Mouse (Mus musculus) gastrocnemius, adult 18-20 months (tissue): ENCODE data around the gene Atp1a3. TPM values are rescaled to one million over a fixed set of nuclear protein-coding genes. Genes with fewer than 3 reads are reported as not detected.
A peak's percentile ranks its signal among the peaks of the same experiment; 100 is the strongest.

Source experiments
- DNase-seq: peaks from one replicate; pipeline ENCODE4 v3.0.0; 2021; ENCODE audit warnings: low spot score
- microRNA-seq: library from miRNA; unstranded; fragments of <30 nt; microRNA quantifications from one replicate; pipeline ENCODE4 v1.2.0, GENCODE M21; 2021
- total RNA-seq, 2 experiments: library from RNA; stranded (reverse); gene quantifications; 2 replicates each; pipeline ENCODE4 v1.2.3; 2021

Atp1a3 gene
- total RNA-seq, 2 experiments from 2014 or later = 0.17 to 0.23 TPM

DNA sequence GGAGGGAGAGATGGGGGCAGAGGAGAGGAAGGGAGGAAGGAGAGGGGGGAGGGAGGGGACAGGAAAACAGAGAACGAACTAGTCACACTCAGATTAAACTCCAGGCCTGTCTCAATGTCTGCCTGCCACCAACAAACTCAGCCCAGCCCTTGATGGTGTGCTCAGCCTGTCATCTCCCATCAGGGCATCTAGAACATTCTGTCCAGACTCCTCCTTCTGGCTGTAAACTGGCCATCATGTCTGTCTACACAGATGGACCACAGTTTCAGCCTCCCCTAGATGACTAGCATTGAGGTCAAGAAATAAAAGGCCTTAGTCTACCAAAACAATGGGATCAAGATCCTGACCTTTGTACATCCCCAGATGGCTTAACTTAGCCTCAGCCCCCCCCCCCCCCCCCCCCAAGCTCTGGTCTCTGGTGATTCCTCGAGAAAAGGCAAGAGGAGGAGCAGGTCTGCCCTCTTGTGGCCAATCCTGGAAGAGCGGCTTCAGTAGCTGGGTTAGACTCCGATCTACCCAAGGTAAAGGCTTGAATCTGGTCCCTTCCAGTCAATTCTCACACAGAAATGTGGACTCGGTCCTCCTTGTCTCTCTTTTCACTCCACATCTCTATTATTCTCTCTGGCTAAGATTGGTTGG, 40.7 kb downstream of the Atp1a3 start:
- peak; percentile 79 for DNase-seq

DNA sequence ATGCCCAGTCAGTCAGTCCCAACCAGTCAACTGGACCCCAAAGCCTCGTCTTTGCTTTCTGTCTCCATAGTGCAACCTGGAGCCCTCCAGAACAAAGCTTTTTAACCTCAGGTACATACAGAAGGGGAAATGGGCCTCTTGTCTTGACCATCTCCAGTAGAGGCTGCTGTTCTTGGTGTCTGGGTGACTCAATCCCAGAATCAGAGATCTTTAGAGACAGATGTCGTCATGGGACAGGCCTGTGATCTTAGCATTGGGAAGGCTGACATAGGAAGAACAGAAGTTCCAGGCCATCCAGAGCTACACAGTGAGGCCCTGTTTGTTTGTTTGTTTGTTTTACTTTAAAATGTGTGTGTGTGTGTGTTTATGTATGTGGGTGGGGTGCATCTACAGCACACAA, 41.5 kb downstream of the Atp1a3 start:
- no peak for DNase-seq

DNA sequence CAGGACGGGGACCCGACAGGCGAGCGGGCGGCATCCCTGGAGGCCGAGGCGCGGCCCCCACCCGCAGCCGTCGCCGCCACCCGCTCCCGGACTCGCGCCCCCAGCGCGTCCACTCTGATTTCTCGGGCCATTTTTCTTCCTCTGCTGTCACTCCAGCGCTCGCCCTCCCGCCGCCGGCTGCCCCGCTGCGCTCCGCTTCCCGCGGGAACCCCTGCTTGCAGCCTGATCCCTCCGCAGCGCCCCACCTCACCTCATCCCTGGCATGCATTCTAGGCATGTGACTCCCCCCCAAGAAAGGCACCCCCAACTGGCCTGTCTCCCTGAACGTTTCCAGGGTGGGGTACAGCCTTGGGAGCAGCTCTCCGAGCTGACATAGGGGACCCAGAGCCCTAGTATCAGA, 50.5 kb downstream of the Atp1a3 start:
- DNase-seq = no peak

DNA sequence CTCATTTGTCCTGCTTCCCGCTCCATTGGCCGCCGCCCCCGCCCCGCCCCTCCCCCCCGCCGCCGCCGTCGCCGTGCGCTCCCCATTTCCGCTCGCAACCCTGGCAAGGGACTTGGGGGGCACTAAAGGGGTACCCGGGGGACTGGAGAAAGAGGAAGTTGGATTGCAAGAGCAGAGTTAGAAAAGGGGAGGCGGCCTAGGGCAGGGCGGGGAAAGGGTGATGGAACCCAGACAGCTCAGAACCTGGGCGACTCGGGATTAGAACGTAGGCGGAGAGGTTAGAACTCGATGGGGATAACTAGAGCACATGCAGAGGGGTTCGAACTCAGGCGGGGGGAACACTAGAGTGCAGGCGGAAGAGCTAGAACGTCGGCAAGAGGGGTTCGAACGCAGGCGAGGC, 51.3 kb downstream of the Atp1a3 start:
- DNase-seq = no peak

DNA sequence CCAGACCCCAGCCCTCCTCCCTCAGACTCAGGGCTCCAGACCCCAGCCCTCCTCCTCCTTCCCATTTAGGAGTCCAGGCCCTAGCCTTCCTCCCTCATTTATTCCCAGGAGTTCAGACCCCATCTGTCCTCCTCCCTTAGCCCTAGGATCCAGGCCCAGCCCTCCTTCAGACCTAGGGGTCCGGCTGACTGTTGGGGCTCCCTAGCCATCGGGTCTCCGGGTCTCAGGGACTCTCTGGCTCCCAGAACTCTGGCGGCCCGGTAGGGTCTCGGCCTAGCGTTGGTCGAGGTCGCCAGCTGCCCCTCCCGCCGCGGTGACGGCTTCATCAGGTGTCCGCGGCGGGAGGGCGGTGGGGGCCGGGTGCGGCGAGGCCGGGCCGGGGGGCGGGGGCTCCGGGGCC, 51.8 kb downstream of the Atp1a3 start:
- DNase-seq = no peak

DNA sequence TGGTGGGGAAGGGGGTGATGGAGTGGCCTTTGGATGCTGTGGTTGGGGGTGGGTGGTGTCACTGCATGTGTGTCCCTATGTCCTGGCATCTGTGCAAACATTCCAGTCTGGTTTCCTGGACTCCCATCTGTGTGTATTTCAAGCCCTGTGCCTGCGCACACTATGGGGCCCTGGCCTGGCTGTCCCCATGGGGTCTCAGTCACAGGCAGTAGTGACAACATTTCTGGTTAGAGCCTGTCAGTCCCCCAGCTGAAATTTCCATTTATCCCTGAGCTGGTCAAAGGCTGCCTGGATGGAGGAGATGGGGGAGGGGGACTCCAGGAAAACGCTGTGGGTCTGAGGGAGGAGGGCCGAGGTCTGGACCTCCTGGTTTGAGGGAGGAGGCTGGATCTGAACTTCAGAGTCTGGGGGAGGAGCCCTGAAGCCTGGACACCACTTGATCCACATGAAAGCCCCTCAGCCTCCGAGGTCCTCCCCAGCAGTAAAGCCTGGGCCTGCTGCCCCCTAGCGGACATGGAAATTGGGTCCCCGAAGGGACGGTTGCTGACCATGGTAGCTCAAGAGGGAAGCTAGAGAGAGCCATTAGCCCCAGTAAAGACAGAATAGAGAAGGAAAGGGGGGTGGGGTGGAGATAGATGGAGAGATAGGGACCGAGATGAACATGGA, 55.7 kb downstream of the Atp1a3 start:
- peak; percentile 63 for DNase-seq

GRCm38 (mm10) chr7:24948774-24949173, 57.0 kb downstream of the Atp1a3 start:
- DNase-seq = no peak

DNA sequence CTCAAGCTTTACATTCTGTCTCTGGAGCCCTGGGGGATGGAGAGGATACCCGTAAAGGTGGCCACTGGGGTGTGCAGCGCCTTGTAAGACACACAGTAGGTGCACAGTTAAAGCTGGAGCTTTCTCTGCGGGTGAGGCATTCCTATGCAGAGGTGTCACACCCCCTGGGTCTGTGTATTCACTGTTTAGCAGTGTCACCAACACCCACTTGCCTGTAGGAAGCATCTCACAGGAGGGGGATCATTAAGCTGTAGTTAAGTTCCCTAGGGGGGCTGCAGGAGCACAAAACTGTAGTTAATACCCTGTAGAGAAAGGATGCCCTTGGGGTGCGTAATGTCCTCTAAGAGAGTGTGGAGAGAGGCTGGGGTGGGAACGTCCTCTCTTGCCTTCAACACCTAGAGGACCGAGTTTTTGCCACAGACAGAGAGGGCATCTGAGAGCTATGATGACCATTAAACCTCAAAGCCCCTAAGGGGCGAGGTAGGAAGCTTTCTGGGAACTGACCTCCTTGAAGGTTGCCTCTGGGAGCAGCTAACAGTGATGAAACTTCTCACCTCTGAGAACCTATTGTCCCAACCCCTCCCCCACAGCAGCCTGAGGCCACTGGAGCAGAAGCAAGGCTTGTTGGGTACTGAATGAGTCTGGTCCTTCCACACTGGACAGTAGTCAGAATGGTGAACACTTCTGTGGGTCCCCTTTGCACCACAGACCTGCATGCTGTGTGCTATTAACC, 58.3 kb downstream of the Atp1a3 start:
- no peak for DNase-seq

GRCm38 (mm10) chr7:24944257-24944950, 61.4 kb downstream of the Atp1a3 start, which contains the start of gene Gm4881:
Gm4881 (minus strand) TSS chr7:24944494.
- no peak for DNase-seq

GRCm38 (mm10) chr7:24943641-24944040, 62.1 kb downstream of the Atp1a3 start:
- no peak for DNase-seq

GRCm38 (mm10) chr7:24931651-24932050, 74.1 kb downstream of the Atp1a3 start:
- no peak for DNase-seq

- DNase-seq = no peak
Measured at GRCm38 (mm10) chr7:24930475-24930874, 75.3 kb downstream of the Atp1a3 start.

Small RNA genes lying within 50 kb of the gene (microRNA-seq; reads per million reads assigned to microRNA genes)
- gene Mir7046 (2.7 reads per million), gene Mir7047 (not detected)

Other genes starting within 250 kb of the Atp1a3 start
- not detected for gene Cd177, start 245.6 kb downstream of the Atp1a3 start, total RNA-seq
- not detected for gene Ceacam10, start 228.8 kb downstream of the Atp1a3 start, total RNA-seq
- not detected for gene Gm9844, start 143.7 kb downstream of the Atp1a3 start, total RNA-seq
- not detected for gene Lypd4, start 136.0 kb downstream of the Atp1a3 start, total RNA-seq
- gene Dmrtc2, start 135.9 kb downstream of the Atp1a3 start, total RNA-seq = not detected
- 100 to 1,000 TPM; 312 to 357 TPM for gene Rps19, start 121.6 kb downstream of the Atp1a3 start, total RNA-seq
- under 1 TPM in 1 of 2 experiments, not detected in 1; 0.14 TPM for gene Cd79a, start 108.6 kb downstream of the Atp1a3 start, total RNA-seq
- gene Arhgef1, start 103.0 kb downstream of the Atp1a3 start, total RNA-seq = 10 to 100 TPM; 21.0 to 23.8 TPM
- not detected for gene Gm4881, start 61.5 kb downstream of the Atp1a3 start, total RNA-seq
- gene Rabac1, start 33.2 kb downstream of the Atp1a3 start, total RNA-seq = 100 to 1,000 TPM; 222 to 264 TPM
- 1 to 10 TPM; 1.7 to 2.7 TPM for gene Grik5, start 66.4 kb upstream of the Atp1a3 start, total RNA-seq
- 1 to 10 TPM; 7.5 to 7.7 TPM for gene Zfp574, start 66.6 kb upstream of the Atp1a3 start, total RNA-seq
- gene Pou2f2, start 173.8 kb upstream of the Atp1a3 start, total RNA-seq = under 1 TPM; 0.07 to 0.09 TPM
- 1 to 10 TPM; 8.3 to 8.4 TPM for gene Dedd2, start 214.7 kb upstream of the Atp1a3 start, total RNA-seq
- 1 to 10 TPM; 4.7 to 5.3 TPM for gene Zfp526, start 215.5 kb upstream of the Atp1a3 start, total RNA-seq
- 10 to 100 TPM; 83.2 to 83.8 TPM for gene Gsk3a, start 231.9 kb upstream of the Atp1a3 start, total RNA-seq
- gene Erf, start 244.8 kb upstream of the Atp1a3 start, total RNA-seq = 1 to 10 TPM; 5.7 to 7.3 TPM